12 mouse cellular contexts compared by ENCODE assay signal in genomic region chr4:63009821-63010220, GRCm38 (mm10). TPM values are rescaled to one million over a fixed set of nuclear protein-coding genes. Genes with fewer than 3 reads are reported as not detected.
DNase-seq lines count a peak whose midpoint lies in the region; ATAC-seq and TF ChIP-seq lines count a peak whose summit lies in the region.
"Had no signal": no experiment of that assay in that cellular context is flagged by ENCODE, and none has a peak within 500 bp of the region (broad histone marks: within the 10 kb centered on the region; RNA-seq: fewer than 3 reads in every experiment).

No protein-coding gene starts in this region.

- H3K9ac ChIP-seq in hindbrain, postnatal 0 days (replicated peaks; ENCODE audit: low read length): no peak overlapping the region
- H3K9ac ChIP-seq in midbrain, postnatal 0 days (replicated peaks; ENCODE audit: low read length, poor library complexity, severe bottlenecking): no peak overlapping the region
- H3K9ac ChIP-seq: liver, embryonic 13.5 days; midbrain, embryonic 12.5 days had no signal

- no peaks in the 10 kb centered on the region; the same call in 1 of the 2 replicates for H3K4me1 ChIP-seq in hindbrain, postnatal 0 days (ENCODE audit: insufficient read depth, low read length)
- no peaks in the 10 kb centered on the region for H3K4me1 ChIP-seq in hindbrain, embryonic 10.5 days (replicated peaks)
- H3K4me1 ChIP-seq in midbrain, postnatal 0 days (ENCODE audit: insufficient read depth, low read length): peaks cover 4% of the 10 kb centered on the region; the same call in 1 of the 2 replicates

- no peak overlapping the region for H3K4me2 ChIP-seq in hindbrain, postnatal 0 days (ENCODE audit: low read depth, low read length)
- H3K4me2 ChIP-seq in midbrain, postnatal 0 days (ENCODE audit: low read depth, low read length, poor library complexity, severe bottlenecking): no peak overlapping the region
- H3K4me2 ChIP-seq: heart, embryonic 11.5 days; liver, embryonic 13.5 days; midbrain, embryonic 12.5 days had no signal

- no peak overlapping the region for H3K27ac ChIP-seq in hindbrain, postnatal 0 days
- H3K27ac ChIP-seq in hindbrain, embryonic 10.5 days: no peak overlapping the region
- no peak overlapping the region for H3K27ac ChIP-seq in midbrain, postnatal 0 days (ENCODE audit: low read depth, low read length)
- H3K27ac ChIP-seq: liver, embryonic 13.5 days; midbrain, embryonic 12.5 days had no signal

- H3K9me3 ChIP-seq in hindbrain, postnatal 0 days (ENCODE audit: low read length): no peaks in the 10 kb centered on the region
- no peaks in the 10 kb centered on the region for H3K9me3 ChIP-seq in hindbrain, embryonic 10.5 days
- H3K9me3 ChIP-seq in midbrain, postnatal 0 days (ENCODE audit: low read length): no peaks in the 10 kb centered on the region
- H3K9me3 ChIP-seq: liver, embryonic 13.5 days; midbrain, embryonic 12.5 days had no signal

- H3K36me3 ChIP-seq in hindbrain, postnatal 0 days (ENCODE audit: insufficient read depth, low read length): no peaks in the 10 kb centered on the region
- H3K36me3 ChIP-seq in hindbrain, embryonic 10.5 days: no peaks in the 10 kb centered on the region
- no peaks in the 10 kb centered on the region for H3K36me3 ChIP-seq in midbrain, postnatal 0 days (ENCODE audit: insufficient read depth, low read length)
- H3K36me3 ChIP-seq: G1E; liver, embryonic 13.5 days; midbrain, embryonic 12.5 days had no signal

- 35% methylated on average over 1 of the region's 1 CpGs for WGBS in hindbrain, postnatal 0 days
- 81% methylated on average over 1 of the region's 1 CpGs for WGBS in hindbrain, embryonic 10.5 days
- WGBS in midbrain, postnatal 0 days: 47% methylated on average over 1 of the region's 1 CpGs

- peak; percentile 58; the same call in 1 of the 2 replicates for ATAC-seq in hindbrain, postnatal 0 days
- ATAC-seq in midbrain, postnatal 0 days (ENCODE audit: low FRiP score): peak; percentile 39; the same call in 1 of the 2 replicates

- no peaks in the 10 kb centered on the region for H3K27me3 ChIP-seq in hindbrain, postnatal 0 days (ENCODE audit: insufficient read depth, low read length)
- H3K27me3 ChIP-seq in hindbrain, embryonic 10.5 days (ENCODE audit: insufficient read depth, poor library complexity, severe bottlenecking): no peaks in the 10 kb centered on the region
- no peaks in the 10 kb centered on the region for H3K27me3 ChIP-seq in midbrain, postnatal 0 days (ENCODE audit: insufficient read depth, low read length)
- H3K27me3 ChIP-seq: liver, embryonic 13.5 days; midbrain, embryonic 12.5 days had no signal

- no peak overlapping the region for H3K4me3 ChIP-seq in hindbrain, postnatal 0 days (ENCODE audit: low read length)
- no peak overlapping the region for H3K4me3 ChIP-seq in hindbrain, embryonic 10.5 days
- no peak overlapping the region for H3K4me3 ChIP-seq in midbrain, postnatal 0 days (ENCODE audit: low read depth, low read length)
- H3K4me3 ChIP-seq: liver, embryonic 13.5 days; midbrain, embryonic 12.5 days had no signal

- TF ChIP-seq CTCF in hindbrain, postnatal 0 days (IDR thresholded peaks at IDR 0.05; ENCODE audit: low read depth): no peak
- TF ChIP-seq CTCF in midbrain, postnatal 0 days (IDR thresholded peaks at IDR 0.05): no peak

- peak; percentile 42 to 47 for DNase-seq in cerebellum, postnatal 25 days
- DNase-seq in cerebellum, adult 9-10 months: no peak
- peak; percentile 65 for DNase-seq in hindbrain, postnatal 0 days (ENCODE audit: low spot score)
- no peak for DNase-seq in hindbrain, embryonic 10.5 days (ENCODE audit: low spot score)
- peak; percentile 54 to 59 for DNase-seq in right cerebral cortex, postnatal 10 days (ENCODE audit: low spot score in 2 of 2)
- DNase-seq in right cerebral cortex, postnatal 25 days: no peak
- peak; percentile 66 for DNase-seq in midbrain, postnatal 0 days (ENCODE audit: low spot score)
- DNase-seq in thymus, postnatal 14 days: no peak
- DNase-seq: liver, embryonic 13.5 days had no signal

RNA-seq across cellular contexts. Expression of gene Zfp618, which starts 44.4 kb away (rescaled TPM):
- 23.0 and 26.8 TPM in 2 replicates for total RNA-seq in hindbrain, postnatal 0 days (2014; rRNA removed)
- 15.9 and 16.2 TPM in 2 replicates for polyA plus RNA-seq in hindbrain, postnatal 0 days (2015; fragmentation: Nextera tagmentation; extraction: Ambion mirVana)
- 26.5 and 32.7 TPM in 2 replicates for polyA plus RNA-seq in hindbrain, embryonic 10.5 days (2016; fragmentation: Nextera tagmentation; extraction: Ambion mirVana)
- 32.4 and 36.6 TPM in 2 replicates for total RNA-seq in midbrain, postnatal 0 days (2014; rRNA removed)
- polyA plus RNA-seq in midbrain, postnatal 0 days (2015; fragmentation: Nextera tagmentation; extraction: Ambion mirVana): 18.2 and 20.1 TPM in 2 replicates
- polyA plus RNA-seq: G1E had no signal

Comparison
In these comparisons a context has a peak if more than half of its experiments do, and no peak if none do; other contexts are left out.
1. DNase-seq: peak in cerebellum, postnatal 25 days (2 of 2), hindbrain, postnatal 0 days (single experiment), right cerebral cortex, postnatal 10 days (2 of 2) and midbrain, postnatal 0 days (single experiment); none in cerebellum, adult 9-10 months (single experiment), hindbrain, embryonic 10.5 days (single experiment), right cerebral cortex, postnatal 25 days (single experiment) and thymus, postnatal 14 days (single experiment).